Mouse (Mus musculus) layer of hippocampus, postnatal 36 days (tissue): ENCODE measurements around the gene Zfp414. TPM values are rescaled to one million over a fixed set of nuclear protein-coding genes. Genes with fewer than 3 reads are reported as not detected.

Experiments
- DNase-seq, 2 experiments: peaks; one replicate each; pipeline ENCODE4 v3.0.0; 2022
- total RNA-seq, 2 experiments: library from RNA; stranded (reverse); gene quantifications; 2 replicates each; pipeline ENCODE4 v1.2.3; 2021

The Zfp414 gene
- total RNA-seq, 2 experiments from 2014 or later: 46.2 to 46.7 TPM

DNA sequence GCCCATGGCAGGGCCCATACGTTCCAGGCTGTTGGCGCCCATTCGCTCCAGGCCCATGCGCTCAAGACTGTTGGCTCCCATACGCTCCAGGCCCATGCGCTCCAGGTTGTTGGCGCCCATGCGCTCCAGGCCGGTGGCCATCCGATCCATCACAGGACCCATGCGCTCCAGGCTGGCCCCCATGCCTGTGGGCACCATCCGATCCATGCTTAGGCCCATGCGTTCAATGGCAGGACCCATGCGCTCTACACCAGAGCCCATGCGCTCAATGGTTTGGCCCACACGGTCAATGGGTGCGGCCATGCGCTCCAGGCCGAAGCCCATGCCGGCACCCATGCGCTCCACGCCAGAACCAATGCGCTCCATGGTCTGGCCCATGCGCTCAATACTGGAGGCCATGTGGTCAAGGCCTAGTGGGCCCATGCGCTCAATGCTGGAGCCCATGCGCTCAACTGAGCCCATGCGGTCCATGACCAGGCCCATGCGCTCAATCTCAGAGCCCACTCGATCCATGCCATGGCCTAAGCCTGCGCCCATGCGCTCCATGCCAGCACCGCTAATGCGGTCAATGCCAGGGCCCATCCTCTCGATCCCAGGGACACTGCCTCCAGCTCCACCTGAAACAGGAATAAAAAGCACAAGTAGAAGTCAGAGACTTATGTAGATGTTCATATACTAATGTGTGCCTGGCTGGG, 21.0 kb downstream of the Zfp414 start:
- no peak for DNase-seq

DNA sequence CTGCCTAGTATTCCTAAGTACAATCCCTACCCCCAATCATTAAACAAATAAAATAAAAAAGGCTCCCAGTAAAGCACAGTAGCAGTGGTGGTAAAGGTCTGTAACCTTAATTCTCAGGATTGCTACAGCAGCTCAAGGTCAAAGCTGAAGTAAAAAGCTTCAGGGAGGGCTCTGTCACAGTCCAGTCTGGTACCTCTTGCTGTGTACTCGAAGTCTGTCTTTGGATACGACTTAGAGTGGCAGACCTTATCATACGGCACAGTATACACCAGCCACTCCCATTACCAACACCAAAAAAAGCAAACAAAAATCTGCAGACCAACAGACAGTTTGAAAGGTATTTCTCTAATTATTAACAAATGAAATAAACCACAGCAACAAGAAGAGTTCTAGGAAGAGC, 37.9 kb downstream of the Zfp414 start:
- no peak for DNase-seq

DNA sequence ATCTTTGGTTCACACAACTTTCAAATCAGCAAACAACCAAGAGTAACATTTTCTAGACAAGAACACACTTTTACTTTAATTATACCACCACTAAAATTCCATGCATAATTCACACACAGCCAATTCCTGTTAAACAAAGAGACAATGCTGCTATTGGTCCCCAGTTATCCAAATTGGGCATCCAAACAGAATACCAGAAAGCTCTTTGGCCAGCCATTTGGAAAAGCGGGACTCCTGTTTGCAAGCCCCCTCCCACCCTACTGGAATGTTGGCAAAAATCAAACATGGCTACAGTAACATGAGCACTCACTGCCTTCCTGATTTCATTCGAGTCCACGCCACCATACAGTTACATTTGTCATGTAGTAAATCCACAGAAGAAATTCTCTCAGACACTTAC, 40.8 kb downstream of the Zfp414 start:
- DNase-seq: no peak

DNA sequence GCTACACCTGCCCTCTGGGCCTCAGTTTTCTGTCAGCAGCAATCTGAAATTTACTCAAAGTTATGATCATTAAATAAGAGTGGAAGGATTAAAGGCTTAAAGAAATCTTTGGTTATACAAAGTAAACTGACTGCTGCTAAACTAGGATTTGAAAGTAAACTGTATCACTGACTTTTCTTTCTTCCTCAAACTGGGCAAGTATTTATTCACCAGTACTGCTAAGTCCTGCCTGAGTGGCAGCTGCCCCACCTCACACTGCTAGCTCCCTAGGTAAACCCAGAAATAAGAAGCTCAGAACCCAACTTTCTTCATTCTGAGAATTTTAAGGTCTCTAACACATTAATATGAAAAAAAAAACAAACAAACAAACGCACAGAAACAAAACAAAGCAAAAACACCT, 44.9 kb downstream of the Zfp414 start:
- no peak for DNase-seq

DNA sequence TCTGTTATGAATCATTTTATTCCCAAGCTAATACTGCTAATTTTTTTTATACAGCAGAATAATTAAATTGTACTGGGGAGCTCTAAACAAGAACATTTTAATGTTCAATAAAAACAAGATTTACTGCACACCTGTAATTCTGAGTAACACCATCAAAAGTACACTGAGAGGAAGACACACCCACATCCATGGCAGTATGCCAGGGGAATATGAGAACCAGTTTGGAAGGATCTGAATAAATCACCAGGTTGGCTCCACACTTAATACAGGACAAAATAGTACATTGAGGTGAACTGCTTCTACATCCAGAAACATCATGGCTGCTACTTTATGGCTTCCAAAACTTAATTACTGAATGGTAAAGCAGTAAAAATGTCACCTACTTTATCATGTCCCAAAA, 46.6 kb downstream of the Zfp414 start:
- no peak for DNase-seq

DNA sequence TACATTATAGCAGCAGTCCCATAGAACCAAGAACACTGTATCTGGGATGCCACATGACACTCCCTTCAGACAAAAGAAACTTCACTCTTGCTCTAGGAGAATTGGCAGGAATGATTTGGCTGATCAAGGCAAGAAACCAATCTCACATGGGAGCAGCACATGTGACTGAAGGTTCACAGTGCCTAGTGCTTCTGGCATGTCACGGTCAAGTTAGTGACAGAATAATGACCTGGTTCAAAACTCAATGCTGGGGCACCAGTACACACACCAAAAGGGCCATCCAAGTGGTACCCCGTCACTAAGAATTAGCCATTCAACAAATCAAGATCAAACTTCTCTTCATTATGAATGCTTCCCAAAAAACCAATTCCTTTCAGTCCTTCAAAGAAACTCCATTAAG, 47.2 kb downstream of the Zfp414 start:
- DNase-seq: no peak

DNA sequence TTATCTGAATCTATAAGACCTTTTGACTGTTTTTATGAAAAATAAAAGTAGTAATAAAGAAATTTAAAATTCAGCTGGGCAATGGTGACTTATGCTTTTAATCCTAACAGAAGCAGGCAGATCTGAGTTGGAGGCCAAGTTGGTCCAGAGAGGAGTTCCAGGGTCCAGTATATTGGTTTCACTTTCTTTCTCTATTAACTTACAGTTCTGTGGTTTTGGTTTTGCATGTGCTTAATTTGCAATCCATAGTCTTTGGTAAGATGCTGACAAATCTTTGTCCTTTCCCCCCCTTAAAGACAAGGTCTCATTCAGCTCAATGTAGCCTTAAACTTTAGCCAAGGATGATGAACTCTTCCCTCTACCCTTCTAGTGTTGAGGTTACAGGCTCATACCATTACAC, 49.9 kb downstream of the Zfp414 start:
- DNase-seq: no peak

Other genes starting within 250 kb of the Zfp414 start
- 10 to 100 TPM; 11.6 to 12.5 TPM for gene Zfp101, start 234.4 kb upstream of the Zfp414 start, total RNA-seq
- gene Actl9, start 196.2 kb upstream of the Zfp414 start, total RNA-seq: not detected
- 10 to 100 TPM; 25.3 to 36.6 TPM for gene Adamts10, start 104.9 kb upstream of the Zfp414 start, total RNA-seq
- 1 to 10 TPM; 1.4 to 1.8 TPM for gene Myo1f, start 73.4 kb upstream of the Zfp414 start, total RNA-seq
- under 1 TPM in 1 of 2 experiments, not detected in 1; 0.50 TPM for gene Pram1, start 9.0 kb downstream of the Zfp414 start, total RNA-seq
- 100 to 1,000 TPM; 157 to 166 TPM for gene Hnrnpm, start 57.8 kb downstream of the Zfp414 start, total RNA-seq
- 10 to 100 TPM; 83.7 to 88.1 TPM for gene March2, start 89.6 kb downstream of the Zfp414 start, total RNA-seq
- gene Rab11b, start 131.4 kb downstream of the Zfp414 start, total RNA-seq: 100 to 1,000 TPM; 280 to 301 TPM
- gene Angptl4, start 152.7 kb downstream of the Zfp414 start, total RNA-seq: 1 to 10 TPM; 3.3 to 5.9 TPM
- gene Kank3, start 181.4 kb downstream of the Zfp414 start, total RNA-seq: 10 to 100 TPM; 35.0 to 36.2 TPM
- 100 to 1,000 TPM; 742 to 754 TPM for gene Rps28, start 195.5 kb downstream of the Zfp414 start, total RNA-seq
- gene Ndufa7, start 195.5 kb downstream of the Zfp414 start, total RNA-seq: 100 to 1,000 TPM; 207 to 228 TPM
- gene Cd320, start 214.0 kb downstream of the Zfp414 start, total RNA-seq: 10 to 100 TPM; 22.2 to 24.9 TPM
- gene Gm7029, start 244.7 kb downstream of the Zfp414 start, total RNA-seq: not detected